Mouse (Mus musculus) heart, adult 2 months (tissue): ENCODE measurements at regions not wholly inside any gene's neighbourhood (a gene's known extent, or its start where the extent isn't known, plus 50 kb on each side); places are given as distances from the start of the nearest gene placed in this dataset.

ENCODE experiments used
- DNase-seq, 2 experiments: peaks; one replicate each; pipeline ENCODE4 v3.0.0; 2021
- H3K27ac ChIP-seq: fragments of 200-600 bp; 2 replicates; pipeline ENCODE4 v1.8.1; 2022
- H3K27me3 ChIP-seq: fragments of 200-500 bp; 2 replicates; pipeline ENCODE4 v1.6.1; 2012; ENCODE audit warnings: mild to moderate bottlenecking, low read length, inconsistent platforms, mixed read lengths; ENCODE audit not compliant: control insufficient read depth, insufficient read depth
- H3K36me3 ChIP-seq: fragments of 200-500 bp; 2 replicates; pipeline ENCODE4 v1.6.1; 2012; ENCODE audit warnings: low read length, inconsistent platforms; ENCODE audit not compliant: control insufficient read depth, insufficient read depth
- H3K4me1 ChIP-seq: fragments of 200-500 bp; 2 replicates; pipeline ENCODE4 v1.6.1; 2011; ENCODE audit warnings: low read length; ENCODE audit not compliant: control insufficient read depth, insufficient read depth
- H3K4me3 ChIP-seq: fragments of 200-600 bp; 2 replicates; pipeline ENCODE4 v1.8.1; 2022
- H3K79me2 ChIP-seq: fragments of 200-500 bp; replicated peaks from 2 replicates; pipeline ENCODE4 v1.6.1; 2012; ENCODE audit warnings: mild to moderate bottlenecking, inconsistent platforms, low read length, moderate library complexity, mixed read lengths; ENCODE audit not compliant: control insufficient read depth, insufficient read depth
- H3K9ac ChIP-seq: fragments of 200-500 bp; 2 replicates; pipeline ENCODE4 v1.6.1; 2012; ENCODE audit warnings: low read depth, mild to moderate bottlenecking, control low read depth, inconsistent platforms, low read length, mixed read lengths
- CTCF ChIP-seq: fragments of 200-600 bp; IDR thresholded peaks from 2 replicates; pipeline ENCODE4 v1.8.1; 2022; ENCODE audit warnings: antibody characterized with exemption, mild to moderate bottlenecking, moderate library complexity
- EP300 ChIP-seq: fragments of 200-500 bp; IDR thresholded peaks from 2 replicates; pipeline ENCODE4 v1.6.1; 2011; ENCODE audit warnings: low read depth, low read length, control low read depth; ENCODE audit not compliant: insufficient read depth
- POLR2A ChIP-seq: fragments of 200-500 bp; IDR thresholded peaks from 2 replicates; pipeline ENCODE4 v1.6.1; 2011; ENCODE audit warnings: mild to moderate bottlenecking, low read depth, low read length, control low read depth; ENCODE audit not compliant: insufficient read depth
- intact Hi-C: fragments of 180-260 bp; cut with DNase I; formaldehyde crosslinking; loops from one replicate; pipeline ENCODE4 v1.15.1; 2025

- no peaks in the 10 kb centered on the region for H3K36me3 ChIP-seq
- intact Hi-C loops = no loop called here
- TF ChIP-seq POLR2A (no peak), EP300 (no peak), CTCF (no peak)
- no peaks in the 10 kb centered on the region for H3K79me2 ChIP-seq
- no peaks in the 10 kb centered on the region for H3K27me3 ChIP-seq
- H3K4me1 ChIP-seq = no peaks in the 10 kb centered on the region
- DNase-seq = no peak
- no peak overlapping the region for H3K4me3 ChIP-seq
- no peak overlapping the region for H3K9ac ChIP-seq
- H3K27ac ChIP-seq = no peak overlapping the region
Measured at GRCm38 (mm10) chr6:20137546-20137945, 1077.8 kb upstream of the Kcnd2 start.
